Mouse (Mus musculus): ENCODE measurements at regions not wholly inside any gene's neighbourhood (a gene's known extent, or its start where the extent isn't known, plus 50 kb on each side); places are given as distances from the start of the nearest gene placed in this dataset.

DNA sequence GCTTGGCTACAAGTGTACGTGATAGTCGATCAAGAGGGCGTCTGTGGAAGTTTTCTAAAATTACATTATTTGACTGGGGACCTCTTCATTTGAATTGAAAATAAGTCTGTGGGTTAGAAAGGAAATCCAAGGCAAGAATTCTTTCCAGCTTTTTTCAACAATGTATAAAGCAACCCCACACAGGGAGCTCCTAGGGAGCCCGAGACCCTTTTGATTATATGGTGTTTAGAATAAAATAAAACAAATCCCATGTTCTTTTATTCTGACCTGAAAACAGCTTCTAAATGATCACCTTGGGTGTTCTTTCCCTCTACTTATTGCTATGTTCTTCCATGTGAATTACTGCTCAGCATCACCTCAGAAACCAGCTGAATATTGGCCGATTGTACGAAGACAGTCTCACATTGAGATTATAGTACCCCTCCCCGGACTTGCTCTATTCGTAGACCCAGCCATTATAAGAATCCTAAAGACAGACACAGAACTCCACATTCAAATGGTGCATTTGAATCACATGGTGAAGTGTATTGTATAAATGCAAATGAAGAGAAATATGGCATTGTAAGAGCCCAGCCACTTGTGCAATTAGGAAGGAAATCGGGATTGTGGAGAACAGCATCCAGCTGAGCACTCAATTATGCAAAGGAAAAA is 236.3 kb upstream of the Map3k7 start:
- no peak for DNase-seq

DNA sequence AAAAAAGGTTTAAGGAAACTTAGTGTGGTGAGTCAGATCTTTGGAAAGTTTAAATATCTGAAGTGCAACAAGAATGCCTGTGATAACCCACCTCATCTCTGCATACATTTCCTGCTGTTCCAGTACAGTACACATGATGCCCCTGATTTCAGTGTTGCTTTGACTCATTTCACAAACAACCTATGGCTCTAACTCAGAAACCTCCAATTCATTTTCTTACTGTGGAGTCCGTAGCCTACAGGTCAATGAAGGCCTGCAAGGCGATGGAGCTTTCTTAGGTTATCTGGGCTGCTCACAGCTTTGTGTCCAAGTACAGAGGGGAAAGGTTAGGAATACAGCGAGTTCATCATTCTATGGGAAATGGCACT is 235.8 kb upstream of the Map3k7 start:
- DNase-seq = no peak

DNA sequence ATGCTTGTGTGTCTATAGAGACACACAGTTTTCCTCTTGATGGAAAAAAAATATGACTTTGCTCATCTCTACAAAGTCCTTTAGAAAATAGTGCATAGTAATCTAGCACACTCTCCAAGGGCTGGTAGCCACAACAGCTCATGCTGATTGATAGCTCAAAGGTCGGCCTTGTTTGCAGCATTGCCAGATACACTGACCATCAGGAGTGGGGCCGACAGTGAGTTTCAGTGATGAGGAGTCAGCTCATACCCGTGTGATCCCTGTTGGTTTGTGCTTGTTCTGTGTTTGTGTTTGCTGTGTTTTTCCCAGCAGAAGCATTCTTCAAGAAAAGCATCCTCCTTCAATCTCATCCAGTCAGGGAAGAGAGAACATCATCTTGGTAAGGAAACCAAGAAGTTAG is 220.1 kb upstream of the Map3k7 start:
- no peak for DNase-seq

DNA sequence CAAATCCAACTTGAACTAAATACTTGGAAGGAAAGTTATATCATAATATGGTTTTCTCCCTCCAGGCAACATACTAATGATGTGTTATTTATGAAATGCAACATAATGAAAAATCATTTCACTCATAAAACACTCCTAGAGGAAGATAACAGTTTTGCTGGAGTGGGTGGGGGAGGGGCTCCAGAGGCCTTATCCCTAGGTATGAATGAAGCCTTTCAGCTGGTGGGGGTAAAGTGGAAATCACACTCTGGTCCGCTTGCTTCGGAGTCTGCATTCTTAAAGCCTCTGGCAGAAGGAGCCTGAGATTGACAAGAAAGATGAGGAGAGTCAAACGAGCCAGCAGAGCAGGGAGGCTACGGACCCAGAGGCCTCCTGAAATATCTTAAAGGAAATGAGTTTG is 219.5 kb upstream of the Map3k7 start:
- no peak for DNase-seq

DNA sequence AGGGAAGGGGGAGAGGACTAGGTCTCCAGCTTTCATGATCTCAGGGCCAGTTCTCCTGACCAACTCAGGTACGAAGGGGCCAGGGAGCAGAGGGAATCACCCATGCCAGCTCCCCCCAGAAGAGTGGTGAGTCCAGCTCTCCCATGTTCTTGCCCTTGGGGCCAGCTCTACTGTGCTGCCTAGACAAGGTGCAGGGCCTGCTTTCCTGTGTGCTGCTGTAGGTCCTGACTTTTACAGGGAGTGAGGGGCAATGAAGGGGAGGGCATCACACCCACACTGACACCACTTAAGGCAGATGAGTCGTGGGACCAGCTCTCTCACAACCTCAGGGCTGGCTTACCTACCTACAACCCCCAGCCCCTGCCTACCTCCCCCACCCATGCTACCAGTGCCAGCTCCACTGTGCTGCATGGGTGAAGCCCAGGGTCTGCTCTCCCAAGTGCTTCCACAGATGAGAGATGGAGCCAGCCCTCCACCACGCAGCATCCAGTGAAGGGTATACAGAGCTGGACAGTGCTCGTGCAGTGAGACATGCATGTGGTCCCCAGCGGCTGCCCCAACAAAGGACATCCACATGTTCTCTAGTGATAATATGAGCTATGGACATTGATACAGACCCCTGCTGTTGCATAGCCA is 210.1 kb upstream of the Map3k7 start:
- no peak for DNase-seq

DNA sequence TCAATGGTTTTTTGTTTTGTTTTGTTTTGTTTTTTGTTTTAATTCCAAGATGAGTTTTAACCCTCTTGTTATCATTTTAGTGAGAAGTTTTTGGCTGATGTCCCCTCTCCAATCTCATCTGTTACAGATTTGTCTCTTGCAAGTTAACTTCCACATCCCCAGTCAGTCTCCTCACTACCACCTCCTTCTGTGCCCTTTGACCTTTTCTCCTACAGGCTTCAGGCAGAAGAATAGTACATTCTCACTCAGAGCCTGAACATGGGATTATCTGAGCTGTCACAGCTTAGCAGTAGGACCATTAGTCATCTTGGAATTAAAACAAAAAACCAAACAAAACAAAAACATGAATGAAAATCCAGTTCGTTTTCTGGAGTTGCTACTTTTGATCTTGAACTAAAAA is 206.8 kb upstream of the Map3k7 start:
- no peak for DNase-seq

DNA sequence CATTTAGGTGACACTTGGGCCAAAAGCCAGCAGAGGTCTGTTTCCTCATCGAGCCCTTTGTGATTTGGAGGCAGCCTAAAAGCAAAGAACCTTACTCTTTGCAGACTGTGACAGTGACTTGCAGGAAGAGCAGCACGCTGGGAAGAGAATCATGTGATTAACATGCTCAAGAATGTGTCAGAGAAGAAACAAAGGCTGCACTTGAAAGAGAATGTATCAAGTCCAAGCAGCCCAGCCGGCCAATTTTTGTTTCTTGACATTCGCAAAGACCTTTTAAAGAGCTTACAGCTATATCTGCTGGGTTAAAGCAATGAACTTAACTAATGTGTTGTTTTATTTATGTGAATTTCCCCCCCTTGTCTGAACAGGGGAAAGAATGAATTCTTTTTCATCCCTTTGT is 203.8 kb upstream of the Map3k7 start:
- DNase-seq = peak; percentile 5

DNA sequence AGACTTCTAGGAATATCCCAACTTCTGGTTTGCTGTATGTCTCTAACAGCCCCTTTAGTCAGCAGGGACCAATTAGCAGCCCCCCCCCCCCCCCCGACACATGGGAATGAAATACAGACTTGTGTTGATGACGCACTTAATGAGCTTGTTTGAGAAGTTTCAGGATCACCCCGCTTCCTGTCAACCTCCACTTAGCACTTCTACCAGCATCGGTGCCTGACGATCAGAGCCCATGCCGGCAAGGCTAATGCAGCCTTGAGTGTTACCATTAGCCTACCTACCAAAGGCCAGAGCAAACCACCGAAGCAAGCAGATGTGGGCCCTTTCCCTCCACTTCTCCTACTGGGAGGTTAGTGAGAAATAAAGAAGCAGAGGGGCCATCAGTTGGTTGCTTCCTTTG is 201.7 kb upstream of the Map3k7 start:
- DNase-seq = no peak

DNA sequence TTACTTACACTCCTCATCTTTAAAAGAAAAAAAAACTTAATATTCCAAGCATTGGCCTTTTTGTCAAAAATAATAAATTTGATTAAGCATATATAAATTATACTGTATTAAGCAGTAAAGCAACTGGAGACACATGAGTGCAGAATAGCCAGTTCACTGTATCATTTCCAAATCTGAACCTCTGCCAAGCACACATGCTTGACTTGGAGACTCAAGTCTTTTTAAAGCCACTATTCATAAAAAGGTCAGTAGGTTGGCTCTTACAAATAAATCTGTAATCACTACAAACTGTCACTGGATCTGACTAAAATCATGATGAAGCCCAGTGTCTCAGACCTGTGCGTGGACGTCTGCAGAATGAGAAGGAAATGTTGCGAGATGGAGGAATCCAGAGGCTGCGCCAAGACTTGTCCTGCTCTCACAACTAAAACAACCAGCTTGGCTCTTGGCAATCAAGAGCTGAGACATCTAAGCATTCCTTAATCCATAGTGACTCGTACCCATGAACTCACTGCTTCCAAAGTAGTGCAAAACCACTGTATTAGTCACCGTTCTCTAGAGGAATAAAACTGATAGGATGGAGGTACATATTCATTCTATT is 195.8 kb upstream of the Map3k7 start:
- no peak for DNase-seq

DNA sequence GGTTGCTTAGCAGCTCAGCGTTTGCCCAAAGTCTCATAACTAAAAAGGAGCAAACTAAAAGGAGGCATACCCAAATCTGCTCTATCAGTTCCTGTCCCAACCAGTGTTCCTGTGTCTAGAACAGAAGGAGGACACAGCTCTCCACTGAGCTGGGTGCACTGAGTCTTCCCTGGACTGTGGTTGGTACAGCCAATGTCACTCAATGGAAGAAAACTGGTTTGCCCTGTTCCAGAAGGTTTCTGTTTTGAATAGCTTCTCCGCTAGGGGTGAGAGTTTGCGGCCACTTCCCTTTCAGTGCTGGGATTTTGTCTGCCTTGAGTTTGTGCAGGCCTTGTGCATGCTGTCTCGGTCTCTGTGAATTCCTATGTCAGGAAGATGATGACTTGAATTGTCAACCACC is 194.6 kb upstream of the Map3k7 start:
- no peak for DNase-seq

DNA sequence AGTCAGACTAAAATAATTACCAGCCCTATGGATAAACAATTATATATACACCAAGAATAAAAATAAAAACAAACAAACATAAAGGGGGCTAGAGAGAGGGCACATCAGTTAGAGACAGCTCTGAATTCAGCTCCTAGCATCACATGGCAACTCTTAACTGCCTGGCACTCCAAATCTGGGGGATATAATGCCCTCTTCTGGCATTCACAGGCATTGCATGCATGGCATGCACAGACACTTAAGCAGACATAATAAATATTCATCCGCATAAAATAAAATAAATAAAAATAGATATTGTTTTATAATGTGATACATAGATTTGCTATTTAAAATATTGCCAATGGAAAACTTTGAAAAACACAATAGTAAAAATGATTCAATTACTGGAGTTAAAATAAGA is 177.6 kb upstream of the Map3k7 start:
- peak; percentile 12 for DNase-seq

DNA sequence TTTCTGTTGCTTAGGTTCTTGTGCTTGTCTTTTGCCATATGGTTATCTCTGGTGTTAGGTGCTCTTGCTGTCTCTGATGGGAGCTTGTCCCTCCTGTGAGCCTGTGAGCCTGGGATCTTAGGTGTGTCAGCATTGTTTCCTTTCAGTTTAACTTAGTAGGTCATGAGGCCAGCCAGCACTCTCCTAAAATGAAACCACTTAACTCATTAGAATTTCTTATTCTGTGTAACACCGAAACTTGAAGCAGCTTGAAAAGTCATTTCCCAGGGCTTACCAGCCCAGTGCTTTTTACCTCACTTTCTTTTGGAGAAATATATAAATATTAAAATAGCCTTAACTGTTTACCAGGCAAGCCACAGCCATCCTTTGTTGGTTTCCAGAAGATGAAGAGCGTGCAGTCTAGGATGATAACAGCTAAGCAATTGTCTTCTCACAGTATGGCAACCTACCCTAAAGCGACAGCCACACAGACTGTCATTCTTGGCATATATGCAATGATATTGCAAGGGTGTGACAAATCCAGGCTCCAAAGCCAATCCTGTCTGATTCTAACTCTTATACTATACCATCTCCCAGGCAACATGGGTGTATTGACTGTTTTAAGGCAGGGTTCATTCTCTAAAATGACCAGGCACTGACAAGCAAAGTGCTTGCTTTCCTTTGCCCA is 146.2 kb upstream of the Map3k7 start:
- DNase-seq = no peak

DNA sequence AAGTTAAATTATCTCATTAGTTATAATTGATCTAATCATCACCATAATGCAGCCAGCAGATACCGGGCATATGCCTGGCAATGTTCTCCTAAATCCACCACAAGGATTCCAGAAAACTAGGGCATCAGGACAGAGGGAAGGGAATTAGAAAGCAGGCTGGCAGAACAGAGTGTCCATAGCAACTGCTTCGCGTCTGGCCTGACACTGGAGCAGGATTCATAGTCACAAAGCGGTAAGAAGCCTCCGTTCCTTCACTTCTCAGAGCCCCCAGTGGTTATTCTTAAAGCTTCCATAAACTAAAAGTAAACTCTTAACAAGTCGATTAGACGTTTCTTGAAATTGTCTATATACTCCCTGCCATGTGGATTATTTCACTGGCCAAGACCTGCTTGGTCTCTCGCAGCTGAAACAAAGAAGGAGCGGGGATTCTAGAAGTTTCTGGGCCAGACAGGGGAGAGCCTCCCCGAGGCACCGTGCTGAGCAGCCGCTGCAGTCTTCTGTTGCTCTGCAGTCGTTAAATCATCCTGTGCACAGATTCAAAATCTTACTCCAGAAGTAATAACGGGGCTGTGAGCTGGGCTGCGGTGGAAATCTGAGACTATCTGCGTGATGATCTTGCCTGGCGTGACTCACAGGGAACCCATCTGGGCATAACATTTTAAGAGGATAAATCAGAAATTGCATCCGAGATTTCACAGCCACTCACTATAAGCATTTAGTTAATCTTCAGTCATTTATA is 144.2 kb upstream of the Map3k7 start:
- DNase-seq = peak; percentile 86

DNA sequence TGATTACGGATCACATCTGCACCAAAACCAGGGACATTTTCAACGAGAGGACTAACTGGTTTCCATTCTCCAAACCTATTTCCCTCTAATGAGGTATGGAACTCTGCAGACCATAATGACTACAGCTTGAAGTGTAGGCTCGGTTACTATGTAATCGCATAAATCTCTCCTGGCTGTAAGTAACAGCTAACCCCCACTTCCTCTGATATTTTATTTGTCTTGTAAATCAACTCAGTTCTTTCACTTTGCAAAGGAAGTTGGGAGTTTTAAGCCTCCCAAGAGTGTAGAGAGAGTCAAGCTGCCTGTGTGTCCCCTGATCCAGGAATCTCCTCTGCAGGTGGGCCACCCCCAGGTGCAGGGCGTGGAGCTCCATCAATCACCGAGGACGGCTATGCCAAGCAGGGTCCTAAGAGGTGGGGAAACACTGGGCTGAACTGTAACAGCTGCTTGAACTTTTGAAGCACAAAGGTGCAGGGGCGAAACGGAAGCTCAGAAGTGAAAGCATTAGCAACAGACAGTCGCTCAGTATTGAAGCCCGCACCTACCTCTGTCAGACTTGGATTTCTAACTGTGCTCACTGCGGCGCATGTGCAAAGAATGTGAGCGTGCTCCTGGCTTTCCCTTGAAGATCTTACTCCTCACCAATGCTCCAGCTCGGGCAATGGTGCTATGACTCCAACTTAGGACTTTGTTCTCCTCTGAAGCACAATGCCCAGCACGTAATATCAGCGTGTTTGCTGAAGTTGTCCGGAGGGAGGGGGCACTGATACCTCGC is 140.1 kb upstream of the Map3k7 start:
- DNase-seq = no peak

DNA sequence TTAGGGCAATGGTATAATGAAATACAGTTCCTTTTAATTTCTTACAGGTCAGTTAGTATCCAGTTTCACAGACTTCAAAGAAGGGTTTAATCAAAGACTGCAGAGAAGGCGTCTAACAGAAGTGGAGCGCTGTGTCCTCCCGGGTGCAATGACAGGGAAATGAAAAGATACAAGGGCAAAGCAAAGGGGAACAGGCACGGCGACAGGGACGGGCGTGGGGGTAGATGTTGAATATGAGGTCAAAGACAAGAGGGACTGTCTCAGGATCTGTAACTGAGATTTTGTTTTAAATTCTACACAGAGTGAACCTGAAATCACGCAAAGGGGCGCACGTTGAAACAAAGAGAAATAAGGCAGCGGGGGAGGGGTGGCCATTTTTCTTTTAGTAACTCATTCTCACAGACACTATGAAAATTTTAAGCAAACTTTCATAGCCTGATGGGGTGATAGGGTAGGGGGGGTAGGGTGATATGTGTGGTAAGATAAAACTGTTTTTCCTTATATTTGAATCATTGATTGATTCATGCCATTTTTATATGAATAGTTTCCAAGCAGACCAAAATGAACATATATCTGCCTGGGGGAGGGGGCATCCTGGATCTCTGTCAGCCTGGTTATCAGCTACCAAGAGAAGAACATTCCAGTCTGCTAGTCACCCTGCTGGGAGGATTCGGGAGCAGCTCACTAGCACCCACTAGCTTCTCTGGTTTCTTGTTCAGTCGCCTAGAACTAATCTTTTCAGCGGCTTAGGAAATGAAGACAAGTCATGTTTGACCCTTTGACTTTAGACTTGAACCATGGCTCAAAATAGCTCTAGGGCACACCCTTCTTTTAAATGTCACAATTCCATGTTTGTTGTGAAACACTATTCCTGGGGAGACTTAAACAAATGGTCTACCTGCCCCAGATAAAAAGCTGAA is 139.1 kb upstream of the Map3k7 start:
- DNase-seq = peak; percentile 61

DNA sequence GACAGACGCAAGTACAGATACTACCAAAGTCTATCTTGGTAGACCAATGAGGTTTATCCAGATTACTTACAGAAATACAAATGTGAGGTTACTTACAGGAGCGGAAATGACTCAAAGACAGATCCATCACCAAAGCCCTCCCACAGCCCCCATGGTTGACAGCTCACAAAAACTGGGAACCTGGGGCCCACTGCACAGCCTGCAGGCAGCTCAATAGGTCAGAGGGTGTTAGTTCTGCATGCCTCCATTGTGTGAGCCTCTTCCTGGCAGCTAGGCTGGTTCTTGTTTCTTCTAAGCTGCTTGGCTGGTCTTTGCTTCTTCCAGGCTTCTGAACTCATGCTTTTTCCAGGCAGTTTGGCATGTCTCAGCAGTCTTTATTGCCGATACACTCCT is 138.5 kb upstream of the Map3k7 start:
- DNase-seq = no peak

DNA sequence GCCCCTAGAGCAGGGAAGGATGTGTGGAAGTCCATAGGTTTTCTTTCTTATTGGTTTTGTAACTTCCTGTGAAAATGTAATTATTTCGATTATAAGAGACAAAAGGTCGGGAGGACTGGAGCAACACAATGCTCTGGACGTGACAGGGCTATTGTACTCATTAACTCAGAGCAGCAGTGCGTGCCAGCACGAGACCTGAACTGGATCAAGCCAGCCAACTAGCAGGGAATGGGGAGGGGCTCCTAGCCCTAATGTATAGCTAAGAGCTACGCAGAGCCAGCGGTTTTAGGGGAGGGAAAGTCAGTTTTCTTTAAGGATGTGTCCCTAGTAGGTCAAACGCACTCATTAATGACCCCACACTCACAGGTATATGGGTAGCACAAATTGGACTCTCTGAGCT is 137.2 kb upstream of the Map3k7 start:
- peak; percentile 66 for DNase-seq

DNA sequence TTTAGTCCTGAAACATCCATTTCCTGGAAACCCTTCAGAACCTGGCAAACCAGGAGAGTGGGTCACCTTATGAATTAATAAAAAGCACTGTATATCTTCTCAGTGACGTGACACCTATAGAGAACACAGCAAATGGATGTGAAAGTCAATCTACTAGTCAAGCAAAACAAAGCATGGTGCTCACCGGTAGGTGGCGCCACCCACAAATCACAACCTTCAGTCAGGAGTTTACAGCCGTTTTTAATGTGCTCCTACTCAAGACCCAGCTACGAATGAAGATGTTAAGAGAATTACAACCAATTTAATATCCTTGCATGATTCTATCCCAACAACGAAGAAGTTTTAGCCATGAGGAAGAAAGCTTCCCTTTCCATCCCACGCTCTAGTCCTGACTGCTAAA is 136.6 kb upstream of the Map3k7 start:
- no peak for DNase-seq

DNA sequence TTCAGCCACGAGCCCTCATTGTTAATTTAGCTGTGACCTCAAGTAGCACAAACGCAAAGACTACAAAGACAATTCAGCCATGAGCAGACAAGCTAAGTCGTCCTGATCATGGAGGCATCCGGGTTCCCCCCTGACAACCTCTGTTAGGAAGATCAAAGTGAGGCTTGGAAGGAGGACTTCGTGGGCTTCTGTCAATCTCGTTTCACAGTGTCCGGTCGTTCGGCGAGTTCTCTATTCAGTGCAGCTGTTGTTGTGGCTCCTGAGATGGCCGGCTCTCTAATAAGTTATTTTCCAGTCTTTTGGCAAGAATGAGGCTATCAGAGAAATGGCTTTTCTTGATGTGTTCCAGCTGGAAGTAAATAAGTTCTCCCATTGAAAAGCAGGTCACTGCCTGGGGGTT is 133.7 kb upstream of the Map3k7 start:
- peak; percentile 74 for DNase-seq

DNA sequence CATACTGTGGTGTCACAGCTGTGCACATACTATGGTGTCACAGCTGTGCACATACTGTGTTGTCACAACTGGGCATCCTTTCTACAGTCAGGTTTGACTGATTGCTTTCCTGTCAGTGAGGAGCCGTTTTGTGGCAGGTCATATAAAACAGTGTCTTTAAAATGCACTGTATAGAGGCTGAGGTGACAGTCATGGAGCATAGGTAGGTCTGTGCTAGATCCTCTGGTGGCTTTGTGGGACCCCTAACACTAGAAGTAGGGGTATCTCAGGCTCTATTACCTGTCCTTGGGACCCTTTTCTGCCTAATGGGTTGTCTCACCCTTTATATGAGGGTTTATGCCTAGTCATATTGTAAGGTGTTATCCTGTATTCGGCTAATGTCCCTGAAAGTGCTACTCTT is 132.4 kb upstream of the Map3k7 start:
- no peak for DNase-seq

DNA sequence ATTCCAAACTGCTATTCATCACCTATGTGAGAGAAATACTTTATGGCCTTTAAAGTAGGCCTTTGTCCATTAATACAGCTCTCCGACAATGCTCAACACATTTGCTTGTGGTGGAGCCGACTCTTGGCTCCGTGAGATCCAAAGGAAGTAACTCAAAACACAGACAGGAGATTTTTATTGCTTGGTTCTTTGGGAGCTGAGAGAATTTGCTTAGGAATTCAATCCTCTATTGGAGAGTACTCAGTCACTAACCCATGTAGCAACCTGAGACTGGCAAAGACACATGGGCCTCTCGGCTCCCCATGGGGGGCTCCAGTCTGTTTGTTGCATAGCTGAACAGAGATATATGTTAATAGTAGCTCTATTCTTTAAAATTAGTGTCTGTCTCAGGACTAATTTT is 130.1 kb upstream of the Map3k7 start:
- no peak for DNase-seq

DNA sequence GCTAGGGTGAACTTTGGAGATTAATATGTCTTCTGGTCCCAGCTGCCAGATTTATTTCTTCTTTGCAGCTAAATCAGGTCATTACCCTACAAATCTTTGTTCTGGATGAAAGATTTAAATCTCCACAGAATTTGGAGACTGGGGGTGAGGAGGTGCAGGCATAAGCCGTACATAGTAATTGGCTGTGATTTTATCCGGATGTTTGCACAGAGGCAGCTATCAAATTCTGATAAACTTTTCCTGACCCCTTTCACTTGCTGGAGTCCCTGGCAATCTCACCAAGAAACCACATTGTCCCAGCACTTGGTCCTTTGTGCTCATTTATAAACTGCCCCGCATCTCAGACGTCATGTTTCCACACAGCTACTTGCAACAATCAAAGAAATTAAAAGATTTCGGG is 128.8 kb upstream of the Map3k7 start:
- peak; percentile 45 for DNase-seq

All from retina, postnatal 1 day (tissue).